Mouse (Mus musculus): ENCODE measurements around the gene Herc3. TPM values are rescaled to one million over a fixed set of nuclear protein-coding genes. Genes with fewer than 3 reads are reported as not detected.

The Herc3 gene
- total and polyA plus RNA-seq, 3 experiments = 1.9 to 5.7 TPM; not detected in 1

- H3K27me3 ChIP-seq (ENCODE audit: control insufficient read depth in 1 of 2, insufficient read depth in 2 of 2, low read length in 2 of 2) = no peaks in the 10 kb centered on the region
- H3K4me3 ChIP-seq (ENCODE audit: control insufficient read depth in 1 of 2, insufficient read depth in 1 of 2, low read depth in 2 of 2, low read length in 2 of 2) = no peak overlapping the region
- H3K36me3 ChIP-seq (ENCODE audit: control insufficient read depth in 1 of 2, insufficient read depth in 2 of 2, low read length in 2 of 2) = peaks cover 0 to 3% of the 10 kb centered on the region in 2 experiments; a peak in 1 of 4 replicates
- no peaks in the 10 kb centered on the region for H3K79me2 ChIP-seq (ENCODE audit: control insufficient read depth, insufficient read depth, low read length, poor library complexity)
- H3K9me3 ChIP-seq (replicated peaks; ENCODE audit: insufficient read depth, low read length) = no peaks in the 10 kb centered on the region
- no peak overlapping the region for H3K9ac ChIP-seq (ENCODE audit: control insufficient read depth, low read depth, low read length, poor library complexity, severe bottlenecking)
- no peak for DNase-seq (ENCODE audit: low read depth, low spot score)
- peaks cover 0 to 3% of the 10 kb centered on the region in 2 experiments; a peak in 2 of 4 replicates for H3K4me1 ChIP-seq (ENCODE audit: control insufficient read depth in 1 of 2, insufficient read depth in 2 of 2, low read length in 2 of 2)
- no peak for TF ChIP-seq POLR2AphosphoS5 (IDR thresholded peaks at IDR 0.05; ENCODE audit: borderline replicate concordance, low read depth, low read length)
- TF ChIP-seq POLR2AphosphoS2 (IDR thresholded peaks at IDR 0.05; ENCODE audit: low read length) = no peak
- no peak for TF ChIP-seq E2F4 (IDR thresholded peaks at IDR 0.05; ENCODE audit: borderline replicate concordance, low read depth, low read length)
- no peak for TF ChIP-seq ETS1 (IDR thresholded peaks at IDR 0.05; ENCODE audit: low read depth, low read length)
- no peak overlapping the region for H3K27ac ChIP-seq (ENCODE audit: control insufficient read depth, low read depth, low read length)
Observed at GRCm38 (mm10) chr6:58835591-58835990, 4.3 kb downstream of the Herc3 start.

- Histone ChIP-seq H3K9ac (ENCODE audit: control insufficient read depth, low read depth, low read length, poor library complexity, severe bottlenecking) (no peak overlapping the region), H3K79me2 (ENCODE audit: control insufficient read depth, insufficient read depth, low read length, poor library complexity) (no peaks in the 10 kb centered on the region)
- no peak for DNase-seq (ENCODE audit: low read depth, low spot score)
Observed at GRCm38 (mm10) chr6:58836476-58836875, 5.2 kb downstream of the Herc3 start.

GRCm38 (mm10) chr6:58837917-58838316 is 6.7 kb downstream of the Herc3 start:
- no peaks in the 10 kb centered on the region for H3K79me2 ChIP-seq (ENCODE audit: control insufficient read depth, insufficient read depth, low read length, poor library complexity)
- no peak overlapping the region for H3K4me3 ChIP-seq (ENCODE audit: control insufficient read depth in 1 of 2, insufficient read depth in 1 of 2, low read depth in 2 of 2, low read length in 2 of 2)
- H3K27me3 ChIP-seq (ENCODE audit: control insufficient read depth in 1 of 2, insufficient read depth in 2 of 2, low read length in 2 of 2) = no peaks in the 10 kb centered on the region
- no peaks in the 10 kb centered on the region for H3K9me3 ChIP-seq (replicated peaks; ENCODE audit: insufficient read depth, low read length)
- TF ChIP-seq ZC3H11A (IDR thresholded peaks at IDR 0.05; ENCODE audit: low read depth, low read length) (no peak), NRF1 (IDR thresholded peaks at IDR 0.05; ENCODE audit: insufficient read depth, low read depth, low read length, poor library complexity, severe bottlenecking) (no peak), MEF2A (IDR thresholded peaks at IDR 0.05; ENCODE audit: extremely low read depth, insufficient replicate concordance, low read depth, low read length, poor library complexity, severe bottlenecking) (no peak), TAL1 (IDR thresholded peaks at IDR 0.05; ENCODE audit: low read length) (no peak), ZKSCAN1 (IDR thresholded peaks at IDR 0.05; ENCODE audit: low read depth, low read length) (no peak), MXI1 (IDR thresholded peaks at IDR 0.05; ENCODE audit: low read depth, low read length) (no peak), HCFC1 (IDR thresholded peaks at IDR 0.05; ENCODE audit: low read depth, low read length) (no peak), SIN3A (IDR thresholded peaks at IDR 0.05; ENCODE audit: low read length) (no peak), ETS1 (IDR thresholded peaks at IDR 0.05; ENCODE audit: low read depth, low read length) (no peak), CTCF (IDR thresholded peaks at IDR 0.05 in 2 of 3, conservative IDR thresholded peaks at IDR 0.05 in 1 of 3; ENCODE audit: control insufficient read depth in 1 of 3, insufficient read depth in 1 of 3, low read depth in 2 of 3, low read length in 3 of 3, poor library complexity in 1 of 3, severe bottlenecking in 1 of 3) (no peak), POLR2A (IDR thresholded peaks at IDR 0.05; ENCODE audit: control insufficient read depth in 1 of 2, insufficient read depth in 1 of 2, low read depth in 1 of 2, low read length in 2 of 2, poor library complexity in 1 of 2) (no peak), EP300 (IDR thresholded peaks at IDR 0.05; ENCODE audit: low read depth in 1 of 2, low read length in 2 of 2) (no peak), ZNF384 (IDR thresholded peaks at IDR 0.05; ENCODE audit: low read depth, low read length) (no peak), MAZ (IDR thresholded peaks at IDR 0.05; ENCODE audit: low read depth, low read length) (no peak)
- H3K36me3 ChIP-seq (ENCODE audit: control insufficient read depth in 1 of 2, insufficient read depth in 2 of 2, low read length in 2 of 2) = peaks cover 0 to 10% of the 10 kb centered on the region in 2 experiments; a peak in 2 of 4 replicates
- peaks cover 0 to 2% of the 10 kb centered on the region in 2 experiments; a peak in 1 of 4 replicates for H3K4me1 ChIP-seq (ENCODE audit: control insufficient read depth in 1 of 2, insufficient read depth in 2 of 2, low read length in 2 of 2)
- no peak overlapping the region for H3K27ac ChIP-seq (ENCODE audit: control insufficient read depth, low read depth, low read length)
- no peak overlapping the region for H3K9ac ChIP-seq (ENCODE audit: control insufficient read depth, low read depth, low read length, poor library complexity, severe bottlenecking)
- no peak for DNase-seq (ENCODE audit: low read depth, low spot score)

More at GRCm38 (mm10) chr6:58836476-58836875, 5.2 kb downstream of the Herc3 start:
- H3K4me1 ChIP-seq (ENCODE audit: control insufficient read depth in 1 of 2, insufficient read depth in 2 of 2, low read length in 2 of 2) = peaks cover 2 to 3% of the 10 kb centered on the region in 2 experiments; a peak in 3 of 4 replicates
- TF ChIP-seq JUND (IDR thresholded peaks at IDR 0.05; ENCODE audit: low read depth, low read length) (no peak), USF1 (IDR thresholded peaks at IDR 0.05; ENCODE audit: low read depth, low read length) (no peak), USF2 (IDR thresholded peaks at IDR 0.05; ENCODE audit: borderline replicate concordance in 1 of 2, insufficient read depth in 1 of 2, low read depth in 1 of 2, low read length in 2 of 2) (no peak), CHD2 (IDR thresholded peaks at IDR 0.05; ENCODE audit: low read length) (no peak), HCFC1 (IDR thresholded peaks at IDR 0.05; ENCODE audit: low read depth, low read length) (no peak), RAD21 (IDR thresholded peaks at IDR 0.05; ENCODE audit: low read depth, low read length) (no peak), ZKSCAN1 (IDR thresholded peaks at IDR 0.05; ENCODE audit: low read depth, low read length) (no peak), MEF2A (IDR thresholded peaks at IDR 0.05; ENCODE audit: extremely low read depth, insufficient replicate concordance, low read depth, low read length, poor library complexity, severe bottlenecking) (no peak), MYC (IDR thresholded peaks at IDR 0.05; ENCODE audit: low read depth, low read length) (no peak)
- H3K36me3 ChIP-seq (ENCODE audit: control insufficient read depth in 1 of 2, insufficient read depth in 2 of 2, low read length in 2 of 2) = peaks cover 0 to 8% of the 10 kb centered on the region in 2 experiments; a peak in 2 of 4 replicates
- no peak overlapping the region for H3K27ac ChIP-seq (ENCODE audit: control insufficient read depth, low read depth, low read length)
- H3K27me3 ChIP-seq (ENCODE audit: control insufficient read depth in 1 of 2, insufficient read depth in 2 of 2, low read length in 2 of 2) = no peaks in the 10 kb centered on the region
- H3K9me3 ChIP-seq (replicated peaks; ENCODE audit: insufficient read depth, low read length) = no peaks in the 10 kb centered on the region
- H3K4me3 ChIP-seq (ENCODE audit: control insufficient read depth in 1 of 2, insufficient read depth in 1 of 2, low read depth in 2 of 2, low read length in 2 of 2) = no peak overlapping the region

Measured in MEL (cell line).